Mouse (Mus musculus) cerebellum, adult 18-20 months (tissue): ENCODE data around the gene Sgce.
A peak's percentile ranks its signal among the peaks of the same experiment; 100 is the strongest.
"Not testable (repeated sequence)": the region's sequence is repeated elsewhere in the genome, so short reads cannot be mapped to it uniquely, and the experiment has no call there.

ENCODE experiments used
- DNase-seq, 2 experiments: peaks; one replicate each; pipeline ENCODE4 v3.0.0; 2021

Gene Sgce

GRCm38 (mm10) chr6:4746696-4747439 lies at the start of gene Sgce, which contains the start of gene Peg10:
Sgce (minus strand) TSS chr6:4747207.
Peg10 (plus strand) TSS chr6:4747306.
- DNase-seq = peak; percentile 70 to 79

DNA sequence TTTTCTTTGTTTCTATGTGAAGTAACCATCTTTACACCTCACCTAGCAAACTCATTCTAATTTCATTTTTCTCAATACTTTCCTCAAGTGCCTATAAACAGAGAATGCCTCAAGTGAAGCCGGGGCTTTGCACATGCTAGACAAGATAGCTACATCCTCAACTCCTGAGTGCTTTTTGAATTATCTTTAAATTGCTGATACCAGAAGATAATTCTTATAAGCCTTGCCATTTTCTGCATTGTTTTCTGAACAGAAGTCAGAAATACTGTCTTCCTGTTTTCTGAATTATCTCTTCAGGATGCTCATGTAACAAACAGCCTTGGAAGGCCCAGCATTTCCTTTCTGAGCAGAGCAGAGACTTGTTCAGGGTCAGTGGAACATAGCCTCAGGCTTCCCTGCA lies 49.3 kb upstream of the Sgce start:
- DNase-seq = no peak

DNA sequence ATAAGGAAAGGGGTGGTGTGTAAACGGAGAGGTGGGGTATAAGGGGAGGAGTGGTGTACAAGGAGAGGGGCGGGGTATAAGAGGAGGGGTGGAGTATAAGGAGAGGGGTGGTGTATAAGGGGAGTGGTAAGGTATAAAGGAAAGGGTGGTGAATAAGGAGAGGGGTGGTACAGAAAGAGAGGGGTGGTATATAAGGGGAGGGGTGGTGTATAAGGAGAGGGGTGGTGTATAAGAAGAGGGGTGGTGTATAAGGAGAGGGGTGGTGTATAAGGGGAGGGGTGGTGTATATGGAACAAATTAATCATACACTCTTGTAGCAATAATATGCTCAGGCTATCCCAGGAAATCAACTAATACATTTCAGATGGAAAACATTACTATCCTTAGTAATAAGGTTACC lies 15.2 kb upstream of the Sgce start:
- no peak for DNase-seq

GRCm38 (mm10) chr6:4761415-4762142 lies 14.6 kb upstream of the Sgce start:
- not testable (repeated sequence) for DNase-seq

DNA sequence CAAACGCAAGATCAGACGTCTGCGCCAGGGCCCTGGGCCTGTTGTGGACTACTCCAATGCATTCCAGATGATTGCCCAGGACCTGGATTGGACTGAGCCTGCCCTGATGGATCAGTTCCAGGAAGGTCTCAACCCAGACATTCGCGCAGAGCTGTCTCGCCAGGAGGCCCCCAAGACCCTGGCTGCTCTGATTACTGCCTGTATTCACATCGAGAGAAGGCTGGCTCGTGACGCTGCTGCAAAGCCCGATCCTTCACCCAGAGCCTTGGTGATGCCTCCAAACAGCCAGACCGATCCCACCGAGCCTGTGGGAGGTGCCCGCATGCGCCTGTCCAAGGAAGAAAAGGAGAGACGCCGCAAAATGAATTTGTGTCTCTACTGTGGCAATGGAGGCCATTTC lies 7.9 kb upstream of the Sgce start:
- DNase-seq = no peak

GRCm38 (mm10) chr6:4754286-4754685 lies 7.3 kb upstream of the Sgce start:
- DNase-seq = no peak

DNA sequence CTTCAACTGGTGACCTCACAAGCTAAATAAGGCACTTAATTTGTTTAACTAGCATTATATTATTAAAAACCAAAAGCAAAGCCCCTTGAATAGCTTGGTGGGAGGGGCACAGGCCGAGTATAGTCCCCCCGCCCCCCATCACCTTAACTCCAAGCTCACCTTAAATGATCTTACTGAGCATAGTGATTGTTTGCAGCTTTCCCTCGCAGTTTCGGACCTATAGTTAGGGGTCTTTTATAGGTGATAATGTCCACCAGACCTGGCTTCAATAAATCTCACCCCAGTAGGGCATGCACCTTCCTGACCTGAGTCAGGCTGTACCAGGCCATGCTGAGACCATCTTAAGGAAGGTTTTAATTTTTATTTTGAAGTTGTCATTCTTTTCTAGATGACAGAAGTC lies 4.3 kb upstream of the Sgce start:
- DNase-seq = no peak

GRCm38 (mm10) chr6:4749091-4749490 lies 2.1 kb upstream of the Sgce start:
- peak; percentile 96 to 98 for DNase-seq

GRCm38 (mm10) chr6:4748506-4748961 lies 1.5 kb upstream of the Sgce start:
- peak in 1 of 2 experiments; percentile 55 for DNase-seq

- peak; percentile 50 to 58 for DNase-seq
These were observed 884 bp upstream of the Sgce start for GRCm38 (mm10) chr6:4747677-4748505.

DNA sequence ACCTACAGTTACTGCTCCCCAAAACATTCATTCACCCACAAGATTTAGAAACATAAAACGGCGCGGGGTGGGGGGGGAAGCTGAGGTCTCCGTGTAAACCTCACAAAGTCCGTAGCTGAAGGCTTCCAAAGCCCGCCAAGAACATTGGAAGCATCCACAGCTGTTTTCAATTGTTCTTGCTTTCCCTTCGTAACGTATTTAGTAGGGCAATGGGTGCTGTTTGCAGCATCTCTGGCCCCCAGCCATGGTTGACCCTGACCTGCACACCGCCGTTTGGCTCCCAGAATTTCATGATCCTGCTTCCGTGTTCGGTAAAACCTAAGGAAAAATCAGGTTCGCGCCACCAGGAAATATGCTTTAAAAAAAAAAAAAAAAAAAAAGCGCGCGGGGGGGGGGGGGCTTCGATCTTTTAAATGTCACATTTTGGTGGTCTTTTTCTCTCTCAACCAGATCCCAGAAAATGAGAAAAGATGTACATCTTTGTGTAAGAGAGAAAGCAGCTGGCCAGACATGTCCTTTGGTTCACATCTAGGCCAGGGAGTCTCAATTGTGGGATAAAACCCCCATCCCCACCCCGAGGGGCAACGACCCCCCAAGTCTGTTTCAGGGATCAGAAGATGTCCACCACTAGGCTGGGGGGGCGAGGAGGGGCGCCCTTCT lies 841 bp downstream of the Sgce start:
- DNase-seq = peak; percentile 13 to 47

DNA sequence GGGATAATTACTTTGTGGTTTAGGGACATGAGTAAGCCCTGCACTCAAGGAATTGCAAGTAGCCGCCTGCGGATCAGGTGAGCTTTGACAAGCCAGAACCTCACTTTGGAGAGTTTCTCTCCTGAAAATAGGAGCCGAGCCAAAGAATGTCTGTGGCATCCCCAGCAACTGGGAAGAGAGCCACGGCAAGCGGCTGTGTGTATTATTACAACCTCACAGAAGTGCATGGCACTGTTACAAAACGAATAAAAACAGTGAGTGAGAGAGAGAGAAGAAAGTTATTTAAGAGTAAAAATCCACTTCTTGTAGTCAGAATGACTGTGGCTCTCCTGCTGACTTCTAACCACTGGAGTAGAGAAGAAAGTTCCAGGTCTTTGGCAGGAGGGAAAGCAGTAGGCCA lies 6.5 kb downstream of the Sgce start:
- DNase-seq = peak; percentile 42 to 52

DNA sequence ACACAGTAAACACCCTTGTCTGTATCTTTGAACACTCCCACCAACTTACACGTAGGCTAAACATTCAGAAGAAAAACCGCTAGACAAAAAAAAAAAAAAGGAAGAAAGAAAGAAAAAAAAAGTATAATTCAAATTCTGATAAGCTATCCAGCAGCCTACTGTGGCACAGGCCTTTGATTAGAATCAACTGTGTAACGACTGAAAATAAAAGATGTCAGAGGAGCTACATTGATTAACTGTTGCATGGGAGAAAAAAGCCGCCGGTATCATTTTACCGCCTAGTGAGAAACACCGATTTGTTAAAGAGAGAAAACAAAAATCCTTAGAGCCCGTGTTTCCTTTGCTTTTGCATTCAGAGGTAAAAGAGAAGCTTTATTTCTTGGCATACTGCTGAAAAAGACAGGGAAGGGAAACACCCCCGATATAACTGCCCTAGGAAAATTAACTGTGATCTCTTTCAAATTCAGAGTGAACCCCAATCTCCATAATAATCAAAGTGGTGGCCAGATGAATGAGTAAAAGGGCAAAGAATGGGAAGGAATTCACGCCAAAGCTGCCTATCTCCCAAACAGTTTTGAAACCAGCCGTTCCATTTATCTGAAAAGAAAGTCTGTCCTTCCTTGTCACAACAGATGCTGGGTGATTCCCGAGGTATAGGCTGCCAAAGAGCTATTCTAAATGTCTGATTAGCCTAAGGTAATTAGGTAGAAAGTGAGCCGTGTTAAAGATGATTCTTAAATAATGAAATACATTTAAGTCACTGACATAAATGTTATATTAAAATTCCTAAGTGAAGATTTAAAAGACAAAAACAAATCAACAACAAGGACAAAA lies 7.3 kb downstream of the Sgce start:
- DNase-seq = no peak

- DNase-seq = no peak
These were observed 8.3 kb downstream of the Sgce start for GRCm38 (mm10) chr6:4738717-4739116.

GRCm38 (mm10) chr6:4738034-4738629 lies 8.9 kb downstream of the Sgce start:
- no peak for DNase-seq

GRCm38 (mm10) chr6:4736372-4736771 lies 10.6 kb downstream of the Sgce start:
- DNase-seq = no peak

- no peak for DNase-seq
These were observed 13.8 kb downstream of the Sgce start for GRCm38 (mm10) chr6:4733208-4733607.

- DNase-seq = no peak
These were observed 15.3 kb downstream of the Sgce start for GRCm38 (mm10) chr6:4731675-4732074.

DNA sequence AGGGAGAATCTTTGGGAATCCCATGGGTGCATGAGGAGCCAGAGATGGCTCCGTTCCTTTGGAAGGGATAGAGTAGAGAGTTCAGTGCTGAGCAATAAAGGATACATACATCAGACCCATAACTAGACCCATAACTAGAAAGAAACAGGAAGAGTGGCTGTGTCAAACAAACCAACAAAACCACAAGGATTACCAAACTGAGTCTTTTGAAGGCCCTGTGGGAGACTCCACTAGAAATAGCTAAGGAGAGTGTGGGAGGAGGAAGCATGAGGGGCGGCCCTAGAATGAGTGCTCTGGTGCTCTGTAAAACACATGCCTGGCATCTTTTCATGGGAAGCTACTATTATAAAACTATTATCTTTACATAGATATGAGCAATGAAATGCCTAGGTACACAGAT lies 18.7 kb downstream of the Sgce start:
- no peak for DNase-seq

DNA sequence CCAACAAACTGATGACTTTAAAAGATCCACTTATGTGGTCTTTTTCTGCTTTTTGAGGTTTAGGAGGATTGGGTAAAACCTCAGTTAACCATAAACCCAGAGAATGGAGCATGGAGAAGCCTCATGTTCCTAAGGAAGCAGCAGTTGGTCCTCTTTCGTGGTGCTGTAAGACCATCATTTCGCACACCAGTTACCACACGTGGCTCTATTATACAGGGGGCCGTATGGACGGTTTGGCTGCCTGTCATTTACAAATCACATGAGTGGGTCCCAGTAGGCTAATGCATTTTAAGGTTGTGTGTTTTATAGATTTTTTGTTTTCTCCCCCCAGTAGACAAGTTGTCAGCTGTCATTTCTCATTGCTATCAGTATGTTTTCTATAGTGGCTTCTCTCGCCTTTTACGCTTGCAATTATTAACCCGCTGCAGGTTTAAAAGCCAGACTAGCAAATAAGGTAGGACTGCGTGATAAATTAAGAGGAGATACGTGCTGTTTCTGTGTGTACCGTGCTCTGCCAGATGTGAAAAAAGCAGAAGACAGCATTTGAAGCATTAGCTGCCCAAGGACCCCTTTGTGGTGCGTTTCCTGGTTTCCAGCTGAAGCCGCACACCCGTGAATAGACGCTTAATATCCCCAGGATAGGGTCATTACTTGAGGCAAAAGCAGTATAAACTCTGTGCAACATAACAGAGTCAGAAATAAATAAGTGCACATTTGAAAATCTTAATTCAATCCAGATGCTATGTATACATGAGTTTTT lies 22.8 kb downstream of the Sgce start:
- DNase-seq = no peak

GRCm38 (mm10) chr6:4722739-4723138 lies 24.3 kb downstream of the Sgce start:
- DNase-seq = no peak
